Mouse (Mus musculus) frontal cortex, postnatal 10 days (tissue): ENCODE data around the gene Tk2.
"Not testable (repeated sequence)": the region's sequence is repeated elsewhere in the genome, so short reads cannot be mapped to it uniquely, and the experiment has no call there.

Experiments
- DNase-seq, 2 experiments: peaks; one replicate each; pipeline ENCODE4 v3.0.0; 2022; ENCODE audit warnings: low spot score in 2 of 2, mixed read lengths in 1 of 2

Gene Tk2

DNA sequence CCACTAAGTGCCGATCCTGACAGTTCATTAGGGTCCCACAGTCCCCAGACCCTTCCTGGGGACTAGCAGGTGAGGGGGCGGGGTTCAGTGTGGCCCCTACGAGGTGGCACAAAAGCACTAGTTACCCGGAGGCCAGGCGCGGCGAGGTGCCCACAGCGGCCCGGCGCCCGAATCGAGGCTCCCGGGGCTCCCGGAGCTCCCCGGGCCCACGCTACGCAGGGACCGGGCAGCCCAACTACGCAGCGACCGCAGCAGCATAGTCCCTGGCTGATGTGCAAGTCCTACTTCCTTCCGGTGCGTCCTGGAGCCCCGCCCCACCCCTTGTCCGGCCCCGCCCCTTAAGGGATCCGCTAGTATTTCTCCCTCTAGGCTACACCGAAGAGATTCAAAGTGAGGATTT is at the start of gene Tk2:
Gene Tk2 (minus strand): TSS at position 283 of the 400 bp plus-strand sequence.
- DNase-seq: peak; percentile 60 to 70

DNA sequence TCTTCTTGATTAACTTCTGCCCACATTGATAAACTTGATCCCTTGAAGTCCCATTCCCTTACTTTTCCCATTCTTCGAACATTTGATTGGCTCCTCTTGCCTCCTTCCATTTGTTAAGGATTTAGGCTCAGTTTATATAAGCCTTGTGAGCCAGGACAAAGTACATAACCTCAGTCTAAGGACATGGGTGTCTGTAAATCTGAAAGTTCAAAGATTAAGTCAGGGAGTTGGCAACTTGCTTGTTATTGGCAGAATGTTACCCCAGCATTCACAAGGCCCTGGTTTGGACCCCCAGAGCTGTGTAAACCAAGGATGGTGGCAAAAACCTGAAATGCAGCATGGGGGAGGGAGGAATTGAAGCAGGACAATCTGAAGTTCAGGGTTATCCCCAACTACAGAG is 46.0 kb upstream of the Tk2 start:
- no peak for DNase-seq

GRCm38 (mm10) chr8:104293081-104293480 is 44.7 kb upstream of the Tk2 start, which contains the start of gene Cmtm2a:
TSS of gene Cmtm2a (minus strand) at chr8:104293181.
- not testable (repeated sequence) for DNase-seq

- DNase-seq: no peak
These were observed 20.6 kb upstream of the Tk2 start for GRCm38 (mm10) chr8:104268937-104269440.

- no peak for DNase-seq
These were observed 20.0 kb upstream of the Tk2 start for GRCm38 (mm10) chr8:104268368-104268767.

DNA sequence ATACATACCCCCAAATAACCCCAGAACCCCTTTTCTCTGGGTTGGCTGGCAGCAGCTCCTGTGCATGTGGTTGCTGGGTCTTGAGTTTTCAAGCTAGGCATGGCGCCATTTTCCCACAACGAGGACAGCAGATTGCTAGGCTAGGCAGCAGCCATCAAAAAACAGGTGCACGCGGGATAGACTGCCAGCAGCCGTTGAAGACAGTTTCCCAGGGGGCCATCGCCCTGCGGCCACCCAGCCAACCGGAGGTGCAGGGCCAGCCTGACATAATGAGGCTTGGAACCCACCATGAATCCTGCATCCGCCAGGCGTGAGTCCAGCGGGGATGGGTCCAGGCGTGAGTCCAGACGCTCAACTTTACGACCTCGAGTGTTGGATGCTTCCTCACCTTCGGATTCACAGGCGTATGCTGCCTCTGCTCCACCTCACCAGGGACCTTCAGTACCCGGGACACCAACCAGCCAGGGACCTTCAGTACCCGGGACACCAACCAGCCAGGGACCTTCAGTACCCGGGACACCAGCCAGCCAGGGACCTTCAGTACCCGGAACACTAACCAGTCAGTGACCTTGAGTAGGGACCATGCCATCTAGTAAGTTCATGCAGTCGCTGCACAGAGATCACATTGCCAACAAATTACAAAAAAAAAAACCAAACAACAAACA is 16.0 kb upstream of the Tk2 start:
- DNase-seq: not testable (repeated sequence)

GRCm38 (mm10) chr8:104261802-104262201 is 13.4 kb upstream of the Tk2 start:
- not testable (repeated sequence) for DNase-seq

DNA sequence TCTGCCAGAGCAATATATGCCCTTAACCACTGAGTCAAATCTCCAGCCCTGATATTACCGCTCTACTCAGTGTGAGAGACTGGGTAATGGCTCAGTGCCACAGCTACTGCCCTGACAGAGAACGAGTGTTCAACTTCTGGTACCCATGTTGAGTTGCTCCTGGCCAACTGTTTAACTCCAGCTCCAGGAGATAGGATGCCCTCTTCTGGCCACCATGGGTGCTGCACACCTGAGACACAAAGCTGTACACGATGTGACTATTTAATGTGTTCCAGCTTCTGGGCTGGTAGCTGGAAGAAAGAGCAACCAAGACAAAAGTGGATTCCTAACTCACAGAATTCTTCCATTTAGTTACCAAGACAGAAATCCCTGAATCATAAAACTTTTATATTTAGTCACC is 4.7 kb upstream of the Tk2 start:
- no peak for DNase-seq

DNA sequence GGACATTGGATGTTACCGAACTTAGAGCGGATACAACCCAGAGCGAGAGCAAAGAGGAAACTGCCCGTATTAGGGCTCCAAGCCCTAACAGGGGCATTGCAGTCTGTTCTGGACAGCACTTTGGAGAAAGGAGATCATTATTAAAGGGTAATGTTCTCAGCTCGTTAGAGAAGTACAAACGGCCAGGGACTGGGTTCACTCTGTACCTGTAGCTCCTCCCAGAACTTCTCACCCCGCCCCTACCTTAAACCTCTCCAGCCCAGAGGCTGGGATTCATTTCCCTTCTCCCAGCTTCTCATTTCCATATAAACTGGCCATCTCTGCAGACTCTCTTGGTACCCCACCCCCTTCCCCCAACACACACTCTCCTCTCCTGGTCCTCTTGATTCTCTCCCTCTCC is 3.1 kb upstream of the Tk2 start:
- DNase-seq: no peak

DNA sequence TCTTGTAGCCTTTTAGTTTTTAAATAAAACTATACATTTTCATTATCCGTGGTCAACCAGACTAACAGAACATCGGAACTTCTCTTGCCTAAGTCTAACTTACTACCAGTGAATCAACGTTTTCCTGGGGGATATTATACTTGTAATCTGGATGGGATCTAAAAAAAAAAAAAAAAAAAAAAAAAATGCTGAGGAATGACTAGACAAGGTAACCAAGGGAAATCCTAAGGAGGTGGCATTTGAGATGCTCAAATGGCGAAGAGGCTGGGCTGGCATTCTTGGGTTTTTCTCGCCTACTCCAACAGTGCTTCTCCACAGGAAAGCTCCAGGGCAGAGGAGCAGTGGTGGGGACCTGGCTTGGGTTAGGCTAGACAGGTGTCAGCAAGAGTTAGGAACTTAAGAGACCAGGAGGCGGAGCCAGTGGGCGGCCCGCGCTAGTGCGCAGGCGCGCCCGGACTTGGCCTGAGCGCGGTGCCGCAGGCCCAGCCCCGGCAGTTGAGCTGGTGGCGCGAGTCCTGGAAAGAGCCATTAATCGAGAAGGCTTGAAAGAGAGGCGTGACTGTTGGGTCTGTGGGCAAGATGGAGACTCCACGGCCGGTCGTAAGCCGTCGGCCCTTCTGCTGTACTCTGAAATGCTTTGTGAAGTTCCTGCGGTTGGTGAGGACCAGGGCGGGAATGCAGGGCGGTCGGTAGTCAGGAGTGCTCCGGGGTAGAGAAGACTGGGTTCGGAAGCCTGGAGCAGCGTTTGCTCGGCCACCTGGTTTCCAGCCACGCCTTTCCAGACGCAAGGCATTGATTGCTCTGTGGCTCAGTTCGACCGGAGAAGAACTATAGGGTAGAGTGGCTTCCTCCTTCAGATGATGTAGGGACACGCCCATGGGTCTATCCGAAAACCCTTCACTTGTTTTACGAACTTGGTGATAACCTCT is 2.3 kb upstream of the Tk2 start, which contains the start of gene Cklf:
Gene Cklf (plus strand): TSS at position 423 of the 929 bp plus-strand sequence.
- peak; percentile 40 to 72 for DNase-seq

- DNase-seq: no peak
These were observed 1.2 kb upstream of the Tk2 start for GRCm38 (mm10) chr8:104249442-104249996.

DNA sequence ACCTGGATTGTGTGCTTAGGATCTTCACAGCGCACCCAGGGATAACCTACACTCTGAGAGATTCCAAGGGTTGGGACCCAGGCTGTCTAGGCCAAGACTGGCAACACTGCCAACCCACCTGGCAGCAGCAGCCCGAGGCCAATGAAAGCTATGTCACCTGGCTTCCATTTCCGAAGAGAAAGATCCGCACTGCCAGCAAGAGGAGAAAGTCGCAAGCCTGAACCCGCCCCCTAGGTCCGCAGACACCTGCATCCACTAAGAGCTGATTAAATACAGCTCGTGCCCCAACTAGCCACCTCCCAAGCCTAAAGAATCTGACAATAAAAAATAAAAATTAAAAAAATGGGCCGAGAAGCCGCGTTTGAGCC is 466 bp downstream of the Tk2 start:
- no peak for DNase-seq

DNA sequence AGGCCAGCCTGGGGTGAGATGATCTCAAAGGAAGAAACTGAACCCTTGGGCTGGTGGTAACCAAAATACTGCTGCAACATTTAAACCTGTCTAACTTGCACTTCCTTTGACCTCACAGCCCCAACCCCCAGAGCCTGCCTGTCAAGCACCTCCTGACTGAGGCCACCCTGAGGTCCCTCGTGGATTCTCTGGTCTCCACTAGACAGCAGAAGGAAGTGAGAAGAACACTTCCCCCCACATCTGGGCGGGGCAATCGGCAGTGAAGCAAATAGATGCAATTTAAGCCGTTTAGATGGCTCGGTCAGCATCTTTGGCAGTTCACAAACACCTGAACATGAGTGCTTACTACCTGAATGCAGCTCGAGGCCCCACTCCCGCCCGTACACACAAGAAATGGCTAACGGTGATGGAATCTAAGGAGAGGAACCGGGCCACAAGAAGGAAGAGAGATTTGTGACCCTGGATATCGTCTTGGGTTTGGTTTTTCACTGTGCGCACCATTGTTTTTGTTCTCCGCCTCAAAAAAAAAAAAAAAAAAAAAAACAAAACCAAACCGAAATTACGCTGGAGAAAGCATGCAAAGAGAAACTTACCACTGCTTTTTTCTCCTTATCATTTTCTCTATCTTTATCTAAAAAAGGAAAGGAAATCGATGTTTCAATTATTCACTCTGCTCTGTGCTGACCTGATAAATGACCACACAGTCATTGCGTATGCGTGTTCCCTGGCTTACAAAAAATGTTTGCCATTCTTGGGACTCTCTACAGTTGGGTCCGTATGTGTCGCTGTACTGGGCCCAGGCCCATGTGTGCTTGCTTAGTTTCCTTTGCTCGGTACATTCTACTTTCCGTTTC is 1.1 kb downstream of the Tk2 start:
- DNase-seq: peak in 1 of 2 experiments; percentile 37

DNA sequence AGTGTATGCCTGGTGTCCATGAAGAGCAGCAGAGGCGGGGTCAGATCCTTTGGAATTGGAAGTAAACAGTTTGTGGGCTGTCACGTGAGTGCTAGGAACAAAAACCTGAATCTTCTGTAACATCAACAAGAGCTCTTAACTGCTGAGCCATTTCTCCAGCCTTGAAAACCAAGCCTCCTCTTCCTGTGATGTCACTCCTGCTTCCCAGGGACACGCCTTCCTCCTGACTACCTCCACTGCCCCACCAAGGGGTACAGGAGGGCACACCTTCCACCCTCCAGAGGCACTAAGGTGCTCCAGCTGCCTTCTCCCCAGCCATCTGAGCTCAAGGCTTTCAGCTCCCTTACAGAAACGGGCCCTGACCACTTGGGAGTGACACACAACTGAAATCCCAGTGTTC is 1.7 kb downstream of the Tk2 start:
- DNase-seq: no peak

DNA sequence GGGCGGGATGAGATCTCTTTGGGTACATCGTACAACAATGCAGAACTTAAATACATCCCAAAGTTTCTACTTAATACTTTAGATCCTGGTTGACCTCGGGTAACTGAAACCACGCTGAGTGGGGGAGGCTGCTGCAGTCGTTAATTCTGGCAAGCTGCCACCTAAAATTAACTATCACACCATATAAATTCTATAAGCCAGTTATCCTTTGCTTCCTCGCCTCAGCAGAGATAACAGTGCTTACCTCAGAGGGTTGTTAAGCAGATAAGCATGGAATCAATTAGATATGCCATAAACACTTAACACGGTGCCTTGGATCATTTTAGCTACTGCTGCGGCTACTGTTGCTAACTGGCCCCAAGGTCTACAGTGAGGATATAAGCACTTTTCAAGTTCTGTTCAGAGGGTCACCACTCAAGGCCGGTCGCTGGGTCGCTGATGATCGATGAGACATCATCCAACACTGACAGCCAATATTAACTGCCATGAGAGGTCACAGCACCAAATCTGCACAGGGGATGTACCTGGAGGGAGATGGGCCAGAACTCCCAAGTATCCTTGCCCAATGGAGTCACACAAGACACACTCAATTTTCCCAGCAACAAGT is 6.2 kb downstream of the Tk2 start:
- DNase-seq: no peak

GRCm38 (mm10) chr8:104239418-104239861 is 8.9 kb downstream of the Tk2 start:
- no peak for DNase-seq

GRCm38 (mm10) chr8:104234573-104234972 is 13.8 kb downstream of the Tk2 start:
- no peak for DNase-seq

- DNase-seq: no peak
These were observed 15.4 kb downstream of the Tk2 start for GRCm38 (mm10) chr8:104232919-104233318.

GRCm38 (mm10) chr8:104232039-104232438 is 16.3 kb downstream of the Tk2 start:
- DNase-seq: no peak

DNA sequence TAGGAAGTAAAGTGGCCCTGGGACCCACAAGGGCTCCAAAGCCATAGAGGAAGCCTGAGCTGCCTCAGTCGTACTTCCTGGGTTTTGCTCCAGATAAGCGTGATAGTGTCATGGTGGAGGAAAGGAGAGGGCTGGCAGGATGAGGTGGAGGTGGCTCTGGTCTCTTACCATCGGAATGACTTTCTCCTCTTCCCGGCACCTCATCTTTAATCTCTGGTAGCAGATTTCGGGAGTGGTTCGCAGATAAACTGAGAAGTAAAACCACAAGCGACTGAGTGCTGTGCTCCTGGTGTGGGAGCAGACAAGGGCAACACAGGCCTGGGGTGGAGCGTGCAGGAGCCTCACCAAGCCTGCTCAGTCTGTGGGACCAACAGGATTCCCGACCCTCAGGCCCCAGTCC is 18.0 kb downstream of the Tk2 start:
- DNase-seq: no peak

- no peak for DNase-seq
These were observed 21.3 kb downstream of the Tk2 start for GRCm38 (mm10) chr8:104227048-104227447.
